Mouse (Mus musculus): ENCODE data around the gene Gm44973.
"Not testable (repeated sequence)": the region's sequence is repeated elsewhere in the genome, so short reads cannot be mapped to it uniquely, and the experiment has no call there.

The Gm44973 gene

DNA sequence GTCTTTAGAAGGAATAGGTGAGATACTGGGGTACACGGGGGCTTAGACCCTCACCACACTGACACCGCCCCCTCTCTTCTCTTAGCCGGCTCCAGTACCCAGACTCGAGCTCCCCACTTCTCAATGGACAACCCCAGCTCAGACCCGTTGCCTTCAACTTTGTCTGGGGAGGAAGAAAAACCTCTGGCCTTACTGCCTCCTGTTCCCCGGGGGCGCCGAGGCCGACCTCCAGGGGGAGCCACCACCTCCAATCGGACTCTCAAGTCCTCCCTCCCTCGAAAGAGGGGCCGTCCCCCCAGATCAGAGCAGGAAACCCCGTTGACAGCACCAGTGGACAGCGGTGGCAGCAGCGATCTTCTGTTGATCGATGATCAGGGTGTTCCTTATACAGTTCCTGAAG, 2.1 kb downstream of the Gm44973 start:
- no peak for DNase-seq

DNA sequence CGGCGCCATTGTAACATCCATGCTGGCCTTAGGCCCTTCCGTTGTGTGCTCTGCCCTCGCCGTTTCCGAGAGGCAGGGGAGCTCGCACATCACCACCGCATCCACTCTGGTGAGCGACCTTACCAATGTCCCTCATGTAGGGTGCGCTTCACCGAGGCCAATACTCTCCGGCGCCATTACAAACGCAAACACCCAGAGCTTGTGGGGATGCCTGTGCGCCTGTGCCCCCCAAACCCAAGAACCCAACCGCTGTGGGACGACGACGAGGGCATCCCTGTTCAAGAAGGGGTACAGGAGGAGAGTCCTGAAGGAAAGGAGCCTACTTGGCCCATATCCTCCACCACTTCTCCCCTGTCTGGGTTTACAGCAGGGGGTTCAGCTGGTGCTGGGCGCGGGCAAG, 2.6 kb downstream of the Gm44973 start:
- no peak for DNase-seq

DNA sequence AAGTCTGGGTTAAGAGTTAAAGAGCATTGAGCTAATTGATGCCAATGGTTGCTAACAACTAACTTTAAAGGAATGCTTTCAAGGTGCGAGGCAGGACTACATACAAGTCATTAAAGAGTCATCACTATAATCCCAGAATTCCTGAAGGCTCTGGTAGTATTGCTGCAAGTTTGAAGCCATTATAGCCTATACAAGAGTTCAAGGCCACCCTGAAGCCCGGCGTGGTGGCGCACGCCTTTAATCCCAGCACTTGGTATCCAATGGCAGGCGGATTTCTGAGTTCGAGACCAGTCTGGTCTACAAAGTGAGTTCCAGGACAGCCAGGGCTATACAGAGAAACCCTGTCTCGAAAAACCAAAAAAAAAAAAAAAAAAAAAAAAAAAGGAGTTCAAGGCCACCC, 4.3 kb downstream of the Gm44973 start:
- not testable (repeated sequence) for DNase-seq

DNA sequence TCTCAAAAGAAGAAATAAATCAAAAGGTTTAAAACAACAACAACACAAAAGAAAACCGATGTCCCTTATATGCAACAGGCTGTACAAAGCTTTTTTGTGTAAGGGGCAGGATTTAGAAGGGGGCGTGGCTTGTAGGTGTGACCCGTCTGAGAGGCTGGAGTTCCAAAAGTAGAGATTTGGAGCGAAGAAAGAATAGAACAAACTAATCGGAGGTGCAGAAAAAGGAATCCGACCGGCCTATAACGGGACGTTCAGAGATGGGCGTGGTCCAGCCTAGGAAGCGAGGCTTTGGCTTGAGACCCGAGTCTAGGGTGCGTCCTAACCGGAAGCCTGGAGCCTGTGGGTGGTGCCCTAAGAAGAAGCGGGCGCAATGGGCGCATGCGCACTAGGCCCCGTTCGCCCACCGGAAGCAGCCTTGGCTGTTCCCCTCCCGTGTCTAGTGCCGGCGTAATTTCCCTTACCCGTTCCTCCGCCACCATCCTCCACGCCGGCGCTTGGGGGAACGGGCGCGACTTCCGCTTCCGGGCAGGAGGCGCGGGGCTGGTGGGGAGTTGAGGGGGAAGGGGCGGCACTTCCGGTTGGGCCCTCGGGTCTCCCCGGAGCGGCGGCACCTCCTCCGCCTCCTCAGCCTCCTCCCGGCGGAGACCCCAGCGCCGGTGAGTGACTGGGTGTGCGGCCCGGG, 4.8 kb downstream of the Gm44973 start, which contains the start of the genes Zfp865 and Ccdc106:
Gene Zfp865, plus strand, starts transcription at position 377 of the 682 bp plus-strand sequence.
Gene Ccdc106, plus strand, starts transcription at position 554 of the 682 bp plus-strand sequence.
- DNase-seq = peak; percentile 99

DNA sequence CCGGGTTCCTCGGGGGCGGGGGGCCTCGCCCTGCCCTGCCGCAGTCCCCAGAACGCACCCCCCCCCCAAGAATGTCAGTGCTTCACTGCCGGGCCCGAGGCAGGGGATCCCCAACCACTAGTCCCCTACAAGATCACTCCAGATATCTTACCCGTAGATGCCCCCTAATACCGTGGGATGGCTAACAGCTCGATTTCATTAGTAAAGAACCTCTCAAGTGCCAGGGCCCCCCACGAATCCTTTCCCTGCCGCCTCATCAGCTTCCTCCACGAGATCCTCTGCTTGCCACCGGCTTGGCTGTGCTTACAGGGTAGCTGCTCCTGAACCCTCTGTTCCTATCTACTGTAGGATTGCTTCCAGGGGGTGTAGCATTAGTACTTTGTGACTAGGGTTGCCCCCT, 5.4 kb downstream of the Gm44973 start:
- no peak for DNase-seq

DNA sequence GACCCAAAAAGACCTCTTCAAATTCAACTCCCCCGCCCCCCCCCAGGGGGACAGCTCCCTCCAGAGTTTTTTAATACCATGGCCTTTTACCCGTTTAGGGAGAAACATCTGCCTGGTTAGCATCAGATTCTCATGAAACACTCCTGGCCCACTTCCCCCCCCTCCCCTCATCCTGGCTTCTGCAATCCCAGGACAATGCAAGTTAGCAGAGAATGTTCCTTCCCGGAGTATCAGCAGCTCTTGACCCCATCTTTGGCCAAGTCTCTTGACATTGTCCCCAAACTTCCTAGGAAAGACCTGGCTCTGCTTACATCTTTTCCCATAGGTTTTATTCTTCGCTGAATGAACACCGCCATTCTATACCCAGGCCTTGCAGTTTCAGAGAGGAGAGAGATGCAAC, 5.9 kb downstream of the Gm44973 start:
- DNase-seq = no peak

DNA sequence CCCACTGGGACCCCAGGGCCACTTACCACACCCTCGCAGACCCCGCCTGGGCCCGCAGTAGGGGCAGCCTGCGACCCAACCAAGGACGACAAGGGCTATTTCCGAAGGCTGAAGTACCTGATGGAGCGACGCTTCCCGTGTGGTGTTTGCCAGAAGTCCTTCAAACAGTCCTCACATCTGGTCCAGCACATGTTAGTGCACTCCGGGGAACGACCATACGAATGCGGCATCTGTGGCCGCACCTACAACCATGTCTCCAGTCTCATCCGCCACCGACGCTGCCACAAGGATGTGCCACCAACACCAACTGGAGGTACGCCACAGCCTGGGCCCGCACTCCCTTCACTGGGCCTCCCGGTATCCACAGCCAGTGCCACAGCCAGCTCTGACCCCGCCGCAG, 14.2 kb downstream of the Gm44973 start:
- DNase-seq = no peak

DNA sequence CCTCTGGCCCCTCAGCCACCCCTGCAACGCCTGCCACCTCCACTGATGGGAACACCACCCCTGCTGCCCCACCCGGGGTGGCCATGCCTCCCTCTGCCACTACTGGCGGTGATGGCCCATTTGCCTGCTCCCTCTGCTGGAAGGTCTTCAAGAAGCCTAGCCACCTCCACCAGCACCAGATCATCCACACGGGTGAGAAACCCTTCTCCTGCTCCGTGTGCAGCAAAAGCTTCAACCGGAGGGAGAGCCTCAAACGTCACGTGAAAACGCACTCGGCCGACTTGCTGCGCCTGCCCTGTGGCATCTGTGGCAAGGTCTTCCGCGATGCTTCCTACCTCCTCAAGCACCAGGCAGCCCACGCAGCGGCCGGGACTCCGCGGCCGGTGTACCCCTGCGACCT, 14.7 kb downstream of the Gm44973 start:
- no peak for DNase-seq

DNA sequence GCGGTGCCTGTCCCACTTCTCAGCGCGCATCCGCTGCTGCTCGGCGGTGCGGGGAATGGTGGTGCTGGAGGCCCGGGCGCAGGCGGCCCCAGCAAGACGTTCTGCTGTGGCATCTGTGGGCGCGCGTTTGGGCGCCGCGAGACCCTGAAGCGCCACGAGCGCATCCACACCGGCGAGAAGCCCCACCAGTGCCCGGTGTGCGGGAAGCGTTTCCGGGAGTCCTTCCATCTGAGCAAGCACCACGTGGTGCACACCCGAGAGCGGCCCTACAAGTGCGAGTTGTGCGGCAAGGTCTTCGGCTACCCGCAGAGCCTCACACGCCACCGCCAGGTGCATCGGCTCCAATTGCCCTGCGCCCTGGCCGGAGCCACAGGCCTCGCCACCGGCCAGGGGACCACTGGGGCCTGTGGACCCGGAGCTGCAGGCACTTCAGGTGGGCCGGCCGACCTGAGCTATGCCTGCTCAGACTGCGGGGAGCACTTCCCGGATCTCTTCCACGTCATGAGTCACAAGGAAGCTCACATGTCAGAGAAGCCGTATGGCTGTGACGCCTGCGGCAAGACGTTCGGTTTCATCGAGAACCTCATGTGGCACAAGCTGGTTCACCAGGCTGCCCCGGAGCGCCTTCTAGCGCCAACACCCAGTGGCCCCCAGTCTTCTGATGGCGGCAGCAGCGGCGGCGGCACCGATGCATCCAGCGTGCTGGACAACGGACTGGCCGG, 15.4 kb downstream of the Gm44973 start:
- no peak for DNase-seq

DNA sequence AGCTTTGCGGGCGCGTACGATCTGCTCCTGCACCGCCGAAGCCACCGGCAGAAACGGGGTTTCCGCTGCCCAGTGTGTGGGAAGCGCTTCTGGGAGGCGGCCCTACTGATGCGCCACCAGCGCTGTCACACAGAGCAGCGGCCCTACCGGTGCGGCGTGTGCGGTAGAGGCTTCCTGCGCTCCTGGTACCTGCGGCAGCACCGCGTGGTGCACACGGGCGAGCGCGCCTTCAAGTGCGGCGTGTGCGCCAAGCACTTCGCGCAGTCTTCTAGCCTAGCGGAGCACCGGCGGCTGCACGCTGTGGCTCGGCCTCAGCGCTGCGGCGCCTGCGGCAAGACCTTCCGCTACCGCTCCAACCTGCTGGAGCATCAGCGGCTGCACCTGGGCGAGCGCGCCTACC, 16.2 kb downstream of the Gm44973 start:
- DNase-seq = no peak

DNA sequence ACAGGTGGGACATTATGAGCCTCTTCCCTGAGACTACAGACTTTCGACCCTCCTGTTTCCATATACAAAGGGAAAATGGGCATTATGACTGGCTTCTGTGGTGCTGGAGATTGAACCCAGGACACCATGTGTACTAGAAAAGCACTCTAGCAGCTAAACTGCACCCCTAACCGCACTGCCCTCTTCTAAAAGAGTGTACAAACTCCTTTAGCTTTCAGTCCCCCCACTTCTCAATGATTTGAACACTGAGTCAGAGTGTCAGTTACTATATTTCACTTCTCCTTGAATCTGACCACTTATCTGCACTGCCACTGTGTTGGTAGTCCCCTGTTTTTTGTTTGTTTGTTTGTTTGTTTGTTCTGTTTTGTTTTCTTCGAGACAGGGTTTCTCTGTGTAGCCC, 18.5 kb downstream of the Gm44973 start, which contains the start of gene 4632433K11Rik:
Gene 4632433K11Rik, plus strand, starts transcription at position 301 of the 400 bp plus-strand sequence.
- no peak for DNase-seq

DNA sequence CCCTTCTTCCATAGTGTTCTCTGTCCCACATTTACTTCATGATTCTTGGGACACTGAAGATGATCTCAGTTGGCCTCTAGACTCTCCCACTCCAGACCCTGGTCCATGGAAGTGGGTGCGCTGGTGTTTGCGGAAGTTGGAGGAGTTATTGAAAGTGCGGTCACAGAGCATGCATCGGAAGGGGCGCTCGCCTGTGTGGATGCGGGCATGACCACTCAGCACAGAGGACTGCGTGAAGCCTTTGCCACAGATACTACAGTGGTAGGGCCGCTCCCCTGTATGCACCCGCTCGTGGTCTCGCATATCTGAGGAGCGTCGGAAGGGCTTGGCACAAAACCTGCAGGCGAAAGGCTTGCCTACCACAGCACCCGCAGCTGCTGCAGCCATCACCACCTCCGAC, 20.3 kb downstream of the Gm44973 start:
- no peak for DNase-seq

DNA sequence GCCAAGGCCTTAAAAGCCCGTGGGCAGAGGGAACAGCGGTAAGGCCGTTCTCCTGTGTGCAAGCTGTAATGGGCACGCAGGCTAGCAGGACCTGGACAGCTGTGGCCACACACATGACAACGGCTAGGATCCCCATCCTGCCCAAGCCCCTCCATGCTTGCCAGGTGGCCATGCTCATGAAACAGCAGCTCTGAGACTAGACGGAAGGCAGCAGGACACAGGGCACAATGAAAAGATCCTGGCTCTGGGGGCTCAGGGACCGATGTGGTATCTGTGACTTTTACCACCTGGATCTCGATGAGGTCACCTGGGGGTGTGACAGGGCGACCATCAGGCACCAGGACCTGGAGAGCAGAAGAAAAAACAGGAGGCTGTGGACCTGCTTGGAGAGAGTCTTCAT, 20.8 kb downstream of the Gm44973 start:
- no peak for DNase-seq

DNA sequence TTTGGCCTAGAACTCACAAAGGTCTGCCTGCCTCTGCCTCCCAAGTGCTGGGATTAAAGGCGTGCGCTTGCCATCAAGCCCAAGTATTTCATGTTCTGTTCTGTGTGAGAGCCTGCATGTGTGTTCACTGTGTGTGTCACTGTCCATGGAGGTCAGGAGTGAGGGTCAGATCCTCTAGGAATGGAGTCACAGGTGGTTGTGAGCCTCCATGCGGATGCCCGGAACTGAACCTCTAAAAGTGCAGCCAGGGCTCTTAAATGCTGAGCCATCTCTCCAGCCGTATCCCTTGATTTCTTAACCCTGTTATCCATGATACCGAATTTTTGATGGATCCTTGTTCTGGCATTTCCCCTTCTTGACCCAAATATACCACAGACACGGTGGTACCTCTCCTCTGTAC, 21.7 kb downstream of the Gm44973 start:
- no peak for DNase-seq

DNA sequence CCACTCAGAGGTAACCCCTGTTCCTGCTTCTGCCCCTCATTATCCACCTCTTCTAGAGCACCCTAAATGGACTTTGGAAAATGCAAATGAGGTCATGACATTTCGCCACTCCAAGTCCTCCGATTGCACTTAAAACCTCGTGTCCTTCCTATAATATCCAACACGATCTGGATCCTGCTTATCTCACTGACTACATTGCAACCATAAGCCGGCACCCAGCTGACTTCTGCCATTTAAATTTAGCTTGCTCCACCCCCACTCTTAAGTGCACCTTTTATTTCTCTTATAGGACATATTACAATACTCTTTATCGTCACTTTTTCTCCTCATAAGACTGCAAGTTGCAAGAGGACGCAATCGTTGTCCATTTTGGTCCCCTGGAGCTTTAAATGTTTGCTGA, 22.2 kb downstream of the Gm44973 start:
- DNase-seq = no peak

DNA sequence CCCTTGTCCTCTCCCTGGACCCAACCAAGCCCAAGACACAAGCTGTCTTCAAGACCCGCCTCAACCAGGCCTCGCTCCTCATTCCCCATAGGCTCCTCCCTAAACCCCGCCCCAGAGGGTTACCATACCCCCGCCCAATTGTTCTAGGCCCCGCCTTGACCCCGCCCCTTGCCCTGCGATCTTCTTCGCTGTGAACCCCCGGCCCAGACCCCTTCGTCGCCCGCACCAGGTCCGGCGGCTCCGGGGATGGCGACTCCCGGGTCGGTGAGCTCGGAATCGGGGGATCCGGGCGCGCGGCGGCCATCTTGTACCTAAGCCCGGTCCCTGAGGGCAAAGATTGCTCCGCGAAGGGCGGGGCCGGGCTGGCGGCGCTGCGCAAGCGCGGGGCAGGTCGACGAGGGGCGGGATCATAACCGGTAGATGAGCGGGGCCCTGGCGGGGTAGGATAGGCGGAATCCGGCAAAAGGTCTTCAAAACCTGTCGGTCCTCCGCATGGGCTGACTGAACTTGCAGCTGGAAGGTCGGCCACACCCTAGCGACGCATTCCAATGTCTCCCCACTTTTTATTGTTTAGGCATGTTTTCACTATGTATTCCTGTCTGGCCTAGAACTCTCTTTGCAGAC, 22.9 kb downstream of the Gm44973 start, which contains the start of gene Zfp784:
Gene Zfp784, minus strand, starts transcription at position 338 of the 624 bp plus-strand sequence.
- DNase-seq = peak; percentile 97

DNA sequence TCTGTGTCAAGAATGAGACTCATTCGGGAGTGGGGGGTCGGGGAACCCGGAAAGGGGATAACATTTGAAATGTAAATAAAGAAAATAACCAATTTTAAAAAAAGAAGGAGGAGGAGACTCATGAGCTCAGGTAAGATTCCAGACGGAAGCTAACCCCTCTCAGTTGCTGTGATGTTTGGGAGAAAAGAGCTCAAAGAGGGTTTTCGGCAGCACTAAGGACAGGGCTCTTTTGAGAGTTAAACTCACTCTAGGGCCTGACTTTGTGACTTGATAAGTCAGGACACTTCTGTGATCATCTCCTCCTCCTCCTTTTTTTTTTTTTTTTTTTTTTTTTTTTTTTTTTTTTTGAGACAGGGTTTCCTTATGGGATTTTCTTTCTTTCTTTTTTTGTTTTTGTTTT, 23.6 kb downstream of the Gm44973 start:
- DNase-seq = no peak

DNA sequence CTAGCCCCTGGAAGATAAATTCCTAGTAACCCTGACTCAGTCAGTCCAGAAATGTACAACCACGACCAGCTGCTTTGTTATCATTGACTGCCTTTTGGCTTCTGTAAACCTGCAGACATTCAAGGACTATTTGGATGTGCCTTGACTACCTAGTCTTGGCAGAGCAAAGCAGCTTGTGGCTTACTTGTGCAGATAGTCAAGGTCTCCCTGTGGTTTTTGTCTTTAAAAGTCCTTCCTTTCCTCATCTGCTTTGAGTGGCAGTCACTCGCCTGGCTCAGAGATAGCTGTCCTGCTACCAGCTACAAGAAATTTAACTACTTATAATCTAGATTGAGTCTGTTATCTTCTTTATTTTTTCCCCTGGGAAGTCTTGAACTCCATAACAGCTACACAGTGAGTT, 29.7 kb downstream of the Gm44973 start:
- no peak for DNase-seq

DNA sequence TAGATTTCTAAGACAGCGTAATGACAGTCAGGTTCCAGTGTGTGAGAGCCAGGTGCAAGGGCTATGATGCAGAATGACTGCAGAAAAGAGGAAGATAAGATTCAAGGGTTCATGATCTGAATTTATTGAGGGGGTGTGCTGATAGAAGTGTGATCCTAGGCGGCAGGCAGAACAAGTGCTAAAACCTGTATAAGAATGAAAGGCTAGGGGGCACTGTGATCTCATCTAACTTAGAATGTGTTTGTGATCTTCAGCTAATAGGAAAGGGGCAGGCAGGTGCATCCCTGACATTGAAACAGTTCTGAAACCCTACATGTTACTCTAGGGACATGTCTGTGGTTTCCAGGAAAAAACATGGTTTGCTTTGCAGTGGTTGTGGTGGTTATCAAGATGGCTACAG, 30.8 kb downstream of the Gm44973 start:
- DNase-seq = no peak

DNA sequence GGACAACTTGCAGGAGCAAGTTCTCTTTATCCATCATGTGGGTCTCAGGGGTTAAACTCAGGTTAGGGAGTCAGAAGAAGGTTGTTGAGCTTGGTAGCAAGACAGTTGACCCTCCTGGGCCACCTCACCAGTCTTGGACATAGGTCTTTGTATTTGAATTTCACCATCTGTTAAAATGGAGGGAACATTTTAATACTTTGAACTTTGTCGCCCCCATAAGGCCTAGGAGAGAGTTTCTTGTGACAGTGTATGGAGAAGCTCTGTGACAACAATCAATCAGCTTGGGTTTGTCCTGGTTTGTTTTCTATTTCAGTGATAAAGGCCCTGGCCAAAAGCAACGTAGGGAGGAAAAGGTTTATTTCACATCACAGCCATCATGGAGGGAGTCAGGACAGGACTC, 32.0 kb downstream of the Gm44973 start:
- DNase-seq = peak; percentile 27

DNA sequence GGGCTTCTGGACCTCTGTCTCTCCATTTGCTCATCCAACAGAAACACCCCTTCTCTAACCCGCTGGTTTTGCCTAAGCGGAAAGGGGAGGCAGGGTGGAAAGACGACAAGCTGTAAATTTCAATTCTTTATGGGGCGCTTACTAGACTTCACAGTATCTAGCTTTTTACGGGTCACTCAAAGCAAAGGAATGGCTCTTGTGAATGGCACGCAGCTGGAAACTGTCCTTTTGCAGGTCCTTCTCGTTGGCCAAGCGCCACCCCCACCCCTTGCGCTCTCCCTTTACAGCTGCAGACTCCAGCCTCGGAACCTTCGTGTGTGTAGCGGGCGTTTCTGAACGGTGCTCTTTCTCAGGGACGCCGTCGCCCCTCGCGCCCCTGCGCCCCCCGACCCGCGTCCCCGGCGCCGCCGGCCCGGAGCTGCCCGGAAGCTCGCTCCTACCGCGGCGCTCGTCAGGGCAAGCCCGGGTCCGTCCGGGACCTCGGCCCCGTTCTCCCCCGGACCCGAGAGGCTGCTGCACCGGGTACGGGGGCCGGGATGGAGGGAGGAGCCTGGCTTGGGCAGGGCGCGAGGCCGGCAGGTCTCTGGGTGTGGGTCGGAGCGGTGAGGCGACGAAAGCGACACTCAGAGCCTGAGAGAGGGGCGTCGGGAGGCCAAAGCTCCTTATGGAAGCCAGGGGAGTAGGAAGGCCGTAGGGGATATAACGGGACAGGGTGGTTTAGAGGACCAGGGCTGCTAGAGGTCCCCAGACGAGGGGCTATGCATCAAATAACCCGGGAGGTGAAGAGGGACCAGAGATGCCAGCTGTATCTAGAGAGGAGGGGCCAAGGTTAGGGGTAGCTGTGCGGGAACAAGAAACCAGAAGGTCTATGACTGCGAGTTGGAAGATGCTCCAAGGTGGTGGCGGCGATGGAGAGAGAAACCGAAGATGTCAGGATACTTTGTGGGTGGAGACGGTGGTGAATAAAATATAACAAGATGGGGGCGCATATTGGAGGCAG, 36.2 kb downstream of the Gm44973 start, which contains the start of gene Zfp580:
Gene Zfp580, plus strand, starts transcription at position 346 of the 1,000 bp plus-strand sequence.
- DNase-seq = peak; percentile 83

DNA sequence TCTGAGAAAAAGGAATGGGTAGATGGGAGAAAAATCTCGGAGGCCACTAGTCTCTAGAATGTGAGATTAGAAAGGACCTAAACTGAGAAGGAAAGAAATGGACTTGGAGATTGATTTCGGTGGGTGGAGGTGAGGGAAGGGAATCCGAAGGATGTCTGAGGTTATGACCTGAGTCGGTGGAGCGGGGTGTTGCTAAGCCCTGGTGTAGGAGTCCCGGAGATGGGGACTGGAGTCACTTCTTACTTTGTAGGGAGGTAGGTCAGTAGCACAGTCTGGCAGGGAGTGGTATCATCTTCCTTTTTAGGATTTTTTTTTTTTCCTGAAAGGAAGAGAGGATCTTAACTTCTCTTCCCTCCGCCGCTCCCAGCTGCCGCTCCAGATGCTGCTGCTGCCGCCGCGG, 37.1 kb downstream of the Gm44973 start:
- no peak for DNase-seq

Data from kidney, adult 18-20 months (tissue).